ENCODE assay signal across 9 mouse cellular contexts in genomic region chr17:62940573-62941252, GRCm38 (mm10). TPM values are rescaled to one million over a fixed set of nuclear protein-coding genes. Genes with fewer than 3 reads are reported as not detected.
DNase-seq lines count a peak whose midpoint lies in the region; ATAC-seq lines count a peak whose summit lies in the region.
"Had no signal": no experiment of that assay in that cellular context is flagged by ENCODE, and none has a peak within 500 bp of the region (broad histone marks: within the 10 kb centered on the region; RNA-seq: fewer than 3 reads in every experiment).

No protein-coding gene starts in this region.

- ATAC-seq in hindbrain, embryonic 12.5 days (ENCODE audit: low FRiP score) = no peak
- ATAC-seq in midbrain, embryonic 13.5 days = peak; percentile 74; the same call in 1 of the 2 replicates
- ATAC-seq: activated CD4-positive, CD25-positive, alpha-beta regulatory T cell, adult 4 months had no signal

- WGBS in embryonic facial prominence, embryonic 10.5 days = 7% methylated on average over 7 of the region's 7 CpGs
- WGBS in hindbrain, embryonic 12.5 days = 12% methylated on average over 7 of the region's 7 CpGs
- 9% methylated on average over 7 of the region's 7 CpGs for WGBS in midbrain, embryonic 13.5 days

- peak overlapping the region; percentile 43 for H3K4me3 ChIP-seq in embryonic facial prominence, embryonic 10.5 days
- H3K4me3 ChIP-seq in hindbrain, embryonic 12.5 days = no peak overlapping the region
- H3K4me3 ChIP-seq in midbrain, embryonic 13.5 days (replicated peaks) = no peak overlapping the region

- peaks cover 25% of the 10 kb centered on the region for H3K4me1 ChIP-seq in embryonic facial prominence, embryonic 10.5 days
- peaks cover 11% of the 10 kb centered on the region for H3K4me1 ChIP-seq in hindbrain, embryonic 12.5 days
- H3K4me1 ChIP-seq in midbrain, embryonic 13.5 days (replicated peaks) = peaks cover 14% of the 10 kb centered on the region

- H3K4me2 ChIP-seq in hindbrain, embryonic 12.5 days (replicated peaks) = peak overlapping the region; percentile 41
- peak overlapping the region; percentile 45 for H3K4me2 ChIP-seq in midbrain, embryonic 13.5 days (replicated peaks)

- H3K9ac ChIP-seq in hindbrain, embryonic 12.5 days = no peak overlapping the region
- no peak overlapping the region for H3K9ac ChIP-seq in midbrain, embryonic 13.5 days (replicated peaks)

- no peaks in the 10 kb centered on the region for H3K36me3 ChIP-seq in embryonic facial prominence, embryonic 10.5 days (replicated peaks)
- H3K36me3 ChIP-seq in hindbrain, embryonic 12.5 days = no peaks in the 10 kb centered on the region
- H3K36me3 ChIP-seq in midbrain, embryonic 13.5 days = no peaks in the 10 kb centered on the region

- H3K27me3 ChIP-seq in embryonic facial prominence, embryonic 10.5 days (replicated peaks; ENCODE audit: low read depth, poor library complexity, severe bottlenecking) = peaks cover 12% of the 10 kb centered on the region; the same call in 1 of the 2 replicates
- H3K27me3 ChIP-seq in hindbrain, embryonic 12.5 days = peaks cover 3% of the 10 kb centered on the region; the same call in 1 of the 2 replicates
- no peaks in the 10 kb centered on the region for H3K27me3 ChIP-seq in midbrain, embryonic 13.5 days

- H3K9me3 ChIP-seq in embryonic facial prominence, embryonic 10.5 days = no peaks in the 10 kb centered on the region
- no peaks in the 10 kb centered on the region for H3K9me3 ChIP-seq in hindbrain, embryonic 12.5 days (replicated peaks)
- H3K9me3 ChIP-seq in midbrain, embryonic 13.5 days = no peaks in the 10 kb centered on the region

- intact Hi-C loops in left cerebral cortex, postnatal 10 days (cut with DNase I) = no loop called here

- peak; percentile 2 for DNase-seq in heart, adult 8-10 months (ENCODE audit: low spot score)
- DNase-seq in heart, adult 11 months = no peak
- DNase-seq in embryonic facial prominence, embryonic 10.5 days (ENCODE audit: low spot score) = peak; percentile 48
- DNase-seq in left cerebral cortex, adult 18-20 months (ENCODE audit: low spot score in 2 of 2) = no peak
- DNase-seq in right cerebral cortex, postnatal 25 days = no peak
- no peak for DNase-seq in left cerebral cortex, postnatal 10 days (ENCODE audit: extremely low spot score in 1 of 2, low spot score in 2 of 2)

- H3K27ac ChIP-seq in embryonic facial prominence, embryonic 10.5 days (replicated peaks) = peak overlapping the region; percentile 75
- H3K27ac ChIP-seq in hindbrain, embryonic 12.5 days = no peak overlapping the region
- no peak overlapping the region for H3K27ac ChIP-seq in midbrain, embryonic 13.5 days

RNA-seq across cellular contexts. Expression of gene Efna5, which starts 59.6 kb away (rescaled TPM):
- total RNA-seq in heart, adult 8-10 months (2022) = 10 to 100 TPM; 17.4 to 20.1 (median 19.1) TPM
- polyA plus RNA-seq in embryonic facial prominence, embryonic 10.5 days (2016; fragmentation: Nextera tagmentation; extraction: Ambion mirVana) = 56.9 and 61.8 TPM in 2 replicates
- polyA plus RNA-seq in hindbrain, embryonic 12.5 days (2016; fragmentation: Nextera tagmentation; extraction: Ambion mirVana) = 61.3 and 63.3 TPM in 2 replicates
- polyA plus RNA-seq in midbrain, embryonic 13.5 days (2015; fragmentation: Nextera tagmentation; extraction: Ambion mirVana) = 81.4 and 89.2 TPM in 2 replicates
- total RNA-seq in left cerebral cortex, adult 18-20 months (2021) = 10 to 100 TPM; 34.1 to 42.3 TPM
- 10 to 100 TPM; 44.2 to 44.4 TPM for total RNA-seq in left cerebral cortex, postnatal 10 days (2021)

Comparison
In these comparisons a context has a peak if more than half of its experiments do, and no peak if none do; other contexts are left out.
1. DNase-seq: peak in heart, adult 8-10 months (single experiment) and embryonic facial prominence, embryonic 10.5 days (single experiment); none in heart, adult 11 months (single experiment), left cerebral cortex, adult 18-20 months (0 of 2), right cerebral cortex, postnatal 25 days (single experiment) and left cerebral cortex, postnatal 10 days (0 of 2).